8 mouse cellular contexts compared by ENCODE assay signal in the genomic region with DNA sequence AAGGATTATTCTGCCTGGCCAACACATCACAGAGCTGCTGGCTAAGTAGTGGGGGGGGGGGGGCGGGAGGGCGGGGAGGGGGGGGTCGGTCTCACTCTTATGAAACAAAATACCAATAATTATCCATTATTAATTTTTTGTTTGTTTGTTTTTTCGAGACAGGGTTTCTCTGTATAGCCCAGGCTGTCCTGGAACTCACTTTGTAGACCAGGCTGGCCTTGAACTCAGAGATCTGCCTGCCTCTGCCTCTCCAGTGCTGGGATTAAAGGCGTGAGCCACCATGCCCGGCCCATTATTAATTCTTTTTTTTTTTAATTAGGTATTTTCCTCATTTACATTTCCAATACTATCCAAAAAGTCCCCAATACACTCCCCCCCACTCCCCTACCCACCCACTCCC. TPM values are rescaled to one million over a fixed set of nuclear protein-coding genes. Genes with fewer than 3 reads are reported as not detected.
DNase-seq lines count a peak whose midpoint lies in the region; ATAC-seq and TF ChIP-seq lines count a peak whose summit lies in the region.
"Not testable (repeated sequence)": the region's sequence is repeated elsewhere in the genome, so short reads cannot be mapped to it uniquely, and the experiment has no call there.

No protein-coding gene starts in this region.

- TF ChIP-seq POLR2A in CH12.LX (IDR thresholded peaks at IDR 0.05; ENCODE audit: low read depth, low read length); olfactory bulb, adult 2 months (IDR thresholded peaks at IDR 0.05; ENCODE audit: insufficient read depth, low read depth, low read length): not testable (repeated sequence)

- H3K27me3 ChIP-seq in CH12.LX (replicated peaks); embryonic facial prominence, embryonic 12.5 days; forebrain, postnatal 0 days (ENCODE audit: insufficient read depth, low read length); hindbrain, embryonic 12.5 days; kidney, embryonic 16.5 days (ENCODE audit: insufficient read depth, low read length); liver, embryonic 13.5 days; midbrain, embryonic 11.5 days (ENCODE audit: control insufficient read depth, insufficient read depth, low read length): not testable (repeated sequence)

- H3K27ac ChIP-seq in CH12.LX (ENCODE audit: insufficient read depth, low read depth); kidney, embryonic 16.5 days (ENCODE audit: low read length); liver, embryonic 13.5 days; midbrain, embryonic 11.5 days (ENCODE audit: low read depth, low read length); olfactory bulb, adult 2 months (ENCODE audit: insufficient read depth, low read depth, low read length): not testable (repeated sequence)
- 0 out of 2 replicates have a peak overlapping the region, but pooled peaks have one; percentile 55 for H3K27ac ChIP-seq in embryonic facial prominence, embryonic 12.5 days
- 0 out of 2 replicates have a peak overlapping the region, but pooled peaks have one; percentile 35 for H3K27ac ChIP-seq in forebrain, postnatal 0 days (ENCODE audit: low read depth, low read length)
- peak overlapping the region; percentile 66; the same call in 1 of the 2 replicates for H3K27ac ChIP-seq in hindbrain, embryonic 12.5 days

- in situ Hi-C loops in CH12.LX (cut with MboI; ENCODE audit: low pct_ligation_motif_present, low pct_unique_long_range_greater_than_20kb, low sequenced_read_pairs) = not testable (repeated sequence)

- H3K4me1 ChIP-seq in CH12.LX (ENCODE audit: control insufficient read depth in 1 of 2, insufficient read depth in 2 of 2) = peaks cover 0 to 11% of the 10 kb centered on the region in 2 experiments; a peak in 2 of 4 replicates
- H3K4me1 ChIP-seq in embryonic facial prominence, embryonic 12.5 days; forebrain, postnatal 0 days (ENCODE audit: insufficient read depth); kidney, embryonic 16.5 days (ENCODE audit: insufficient read depth, low read length); midbrain, embryonic 11.5 days (ENCODE audit: control insufficient read depth, insufficient read depth, low read length); olfactory bulb, adult 2 months (ENCODE audit: control insufficient read depth, insufficient read depth, low read length): not testable (repeated sequence)
- H3K4me1 ChIP-seq in hindbrain, embryonic 12.5 days = peaks cover 14% of the 10 kb centered on the region
- peaks cover 15% of the 10 kb centered on the region for H3K4me1 ChIP-seq in liver, embryonic 13.5 days (replicated peaks)

- dilution Hi-C loops in CH12.LX (cut with MboI; ENCODE audit: extremely low pct_ligation_motif_present, extremely low pct_unique_long_range_greater_than_20kb, low sequenced_read_pairs) = not testable (repeated sequence)

- 31% methylated on average over 6 of the region's 6 CpGs for WGBS in embryonic facial prominence, embryonic 12.5 days
- 43% methylated on average over 5 of the region's 6 CpGs for WGBS in forebrain, postnatal 0 days
- 32% methylated on average over 6 of the region's 6 CpGs for WGBS in hindbrain, embryonic 12.5 days
- 30% methylated on average over 6 of the region's 6 CpGs for WGBS in kidney, embryonic 16.5 days
- 19% methylated on average over 6 of the region's 6 CpGs for WGBS in liver, embryonic 13.5 days (ENCODE audit: insufficient replicate concordance)
- WGBS in midbrain, embryonic 11.5 days = 36% methylated on average over 6 of the region's 6 CpGs
- 32% methylated on average over 6 of the region's 6 CpGs for WGBS in olfactory bulb, adult 2 months

- peaks cover 17% of the 10 kb centered on the region for H3K79me2 ChIP-seq in CH12.LX (replicated peaks; ENCODE audit: control insufficient read depth, extremely low read depth, insufficient read depth, poor library complexity, severe bottlenecking)

- peak overlapping the region; percentile 80 to 94 (median 82) for H3K4me3 ChIP-seq in CH12.LX (replicated peaks in 1 of 3; ENCODE audit: low read depth in 2 of 3, low read length in 2 of 3, poor library complexity in 1 of 3)
- H3K4me3 ChIP-seq in embryonic facial prominence, embryonic 12.5 days = peak overlapping the region; percentile 73
- peak overlapping the region; percentile 54 for H3K4me3 ChIP-seq in forebrain, postnatal 0 days (ENCODE audit: low read depth, low read length)
- H3K4me3 ChIP-seq in hindbrain, embryonic 12.5 days = peak overlapping the region; percentile 84
- peak overlapping the region; percentile 79 for H3K4me3 ChIP-seq in kidney, embryonic 16.5 days (ENCODE audit: low read length)
- H3K4me3 ChIP-seq in liver, embryonic 13.5 days (replicated peaks) = peak overlapping the region; percentile 89
- H3K4me3 ChIP-seq in midbrain, embryonic 11.5 days (ENCODE audit: low read depth, low read length) = peak overlapping the region; percentile 57
- H3K4me3 ChIP-seq in olfactory bulb, adult 2 months (ENCODE audit: insufficient read depth, low read depth, low read length) = peak overlapping the region; percentile 58

- H3K9ac ChIP-seq in CH12.LX (ENCODE audit: insufficient read depth, low read depth) = peak overlapping the region; percentile 61; the same call in 1 of the 2 replicates
- peak overlapping the region; percentile 73 for H3K9ac ChIP-seq in embryonic facial prominence, embryonic 12.5 days
- H3K9ac ChIP-seq in forebrain, postnatal 0 days = peak overlapping the region; percentile 57
- H3K9ac ChIP-seq in hindbrain, embryonic 12.5 days = peak overlapping the region; percentile 83
- peak overlapping the region; percentile 77 for H3K9ac ChIP-seq in kidney, embryonic 16.5 days (replicated peaks; ENCODE audit: low read length)
- peak overlapping the region; percentile 84; the same call in 1 of the 2 replicates for H3K9ac ChIP-seq in liver, embryonic 13.5 days
- H3K9ac ChIP-seq in midbrain, embryonic 11.5 days (ENCODE audit: low read length) = peak overlapping the region; percentile 75; the same call in 1 of the 2 replicates

- ATAC-seq in embryonic facial prominence, embryonic 12.5 days (ENCODE audit: insufficient number of reproducible peaks, insufficient read depth, low FRiP score, low TSS enrichment); forebrain, postnatal 0 days; hindbrain, embryonic 12.5 days (ENCODE audit: low FRiP score); liver, embryonic 13.5 days (ENCODE audit: low read depth): not testable (repeated sequence)
- 0 out of 2 replicates have a peak, but pooled peaks have one; percentile 10 for ATAC-seq in kidney, embryonic 16.5 days (ENCODE audit: low FRiP score, low TSS enrichment)
- ATAC-seq in midbrain, embryonic 11.5 days (ENCODE audit: low FRiP score) = peak; percentile 45; the same call in 1 of the 2 replicates

- peak overlapping the region; percentile 64; the same call in 1 of the 2 replicates for H3K4me2 ChIP-seq in CH12.LX (ENCODE audit: insufficient read depth, low read depth, poor library complexity, severe bottlenecking)
- H3K4me2 ChIP-seq in embryonic facial prominence, embryonic 12.5 days (replicated peaks) = peak overlapping the region; percentile 88
- peak overlapping the region; percentile 72 for H3K4me2 ChIP-seq in forebrain, postnatal 0 days (ENCODE audit: low read depth)
- H3K4me2 ChIP-seq in hindbrain, embryonic 12.5 days (replicated peaks) = peak overlapping the region; percentile 98
- peak overlapping the region; percentile 79 for H3K4me2 ChIP-seq in kidney, embryonic 16.5 days (replicated peaks; ENCODE audit: low read depth, low read length)
- peak overlapping the region; percentile 91 for H3K4me2 ChIP-seq in liver, embryonic 13.5 days
- H3K4me2 ChIP-seq in midbrain, embryonic 11.5 days = peak overlapping the region; percentile 93

- DNase-seq in CH12.LX (ENCODE audit: extremely low read depth); forebrain, postnatal 0 days; liver, embryonic 13.5 days; midbrain, embryonic 11.5 days (ENCODE audit: low spot score, missing footprints): not testable (repeated sequence)

- not testable (repeated sequence) for TF ChIP-seq RAD21 in CH12.LX (IDR thresholded peaks at IDR 0.05; ENCODE audit: low read depth, low read length)

- not testable (repeated sequence) for TF ChIP-seq EP300 in CH12.LX (IDR thresholded peaks at IDR 0.05; ENCODE audit: low read length)

- not testable (repeated sequence) for H3K9me3 ChIP-seq in CH12.LX (replicated peaks; ENCODE audit: low read length); embryonic facial prominence, embryonic 12.5 days; forebrain, postnatal 0 days (ENCODE audit: low read length); hindbrain, embryonic 12.5 days (replicated peaks); kidney, embryonic 16.5 days (ENCODE audit: low read length); liver, embryonic 13.5 days (replicated peaks); midbrain, embryonic 11.5 days (ENCODE audit: control insufficient read depth, low read length)

- not testable (repeated sequence) for TF ChIP-seq CTCF in CH12.LX (conservative IDR thresholded peaks at IDR 0.05 in 1 of 2, IDR thresholded peaks at IDR 0.05 in 1 of 2; ENCODE audit: low read depth in 2 of 2, low read length in 2 of 2); forebrain, postnatal 0 days (IDR thresholded peaks at IDR 0.05; ENCODE audit: low read depth); olfactory bulb, adult 2 months (IDR thresholded peaks at IDR 0.05; ENCODE audit: insufficient read depth, low read depth, low read length)

- H3K36me3 ChIP-seq in CH12.LX (replicated peaks in 1 of 2; ENCODE audit: control insufficient read depth in 1 of 2, insufficient read depth in 1 of 2, low read length in 1 of 2) = peaks cover 62 to 78% of the 10 kb centered on the region in 2 experiments
- H3K36me3 ChIP-seq in embryonic facial prominence, embryonic 12.5 days = peaks cover 65% of the 10 kb centered on the region
- peaks cover 59% of the 10 kb centered on the region for H3K36me3 ChIP-seq in forebrain, postnatal 0 days (ENCODE audit: insufficient read depth)
- H3K36me3 ChIP-seq in hindbrain, embryonic 12.5 days = peaks cover 62% of the 10 kb centered on the region
- peaks cover 59% of the 10 kb centered on the region for H3K36me3 ChIP-seq in kidney, embryonic 16.5 days (ENCODE audit: insufficient read depth, low read length)
- H3K36me3 ChIP-seq in liver, embryonic 13.5 days = peaks cover 71% of the 10 kb centered on the region
- H3K36me3 ChIP-seq in midbrain, embryonic 11.5 days (ENCODE audit: control insufficient read depth, insufficient read depth, low read length) = peaks cover 36% of the 10 kb centered on the region

RNA-seq across cellular contexts. Expression of gene Snapc4, which starts 0.4 kb away (rescaled TPM):
- 42.7 and 53.3 TPM in 2 replicates for total RNA-seq in CH12.LX (2012; rRNA removed)
- 15.3 and 18.0 TPM in 2 replicates for total RNA-seq in CH12.LX (2014; rRNA removed)
- 47.1 and 48.0 TPM in 2 replicates for polyA plus RNA-seq in CH12.LX (2012; ENCODE audit: insufficient read length, low read depth)
- 39.2 and 42.7 TPM in 2 replicates for polyA plus RNA-seq in embryonic facial prominence, embryonic 12.5 days (2016; fragmentation: Nextera tagmentation; extraction: Ambion mirVana)
- total RNA-seq in forebrain, postnatal 0 days (2014; rRNA removed) = 56.7 and 58.6 TPM in 2 replicates
- 14.9 and 19.1 TPM in 2 replicates for polyA plus RNA-seq in forebrain, postnatal 0 days (2015; fragmentation: Nextera tagmentation; extraction: Ambion mirVana)
- polyA plus RNA-seq in hindbrain, embryonic 12.5 days (2016; fragmentation: Nextera tagmentation; extraction: Ambion mirVana) = 36.2 and 37.3 TPM in 2 replicates
- polyA plus RNA-seq in kidney, embryonic 16.5 days (2015; fragmentation: Nextera tagmentation; extraction: Ambion mirVana) = 31.7 and 35.3 TPM in 2 replicates
- polyA plus RNA-seq in liver, embryonic 13.5 days (2015; fragmentation: Nextera tagmentation; extraction: Ambion mirVana) = 10.5 and 12.6 TPM in 2 replicates
- polyA plus RNA-seq in midbrain, embryonic 11.5 days (2014; fragmentation: Nextera tagmentation; extraction: Ambion mirVana) = 22.3 and 22.5 TPM in 2 replicates
- not detected in 2 replicates for polyA plus RNA-seq in olfactory bulb, adult 2 months (2012; ENCODE audit: insufficient read depth, insufficient read length, low replicate concordance, missing spikeins)

RNA-seq across cellular contexts. Expression of gene Entr1, which starts 8.2 kb away (rescaled TPM):
- 41.9 and 56.9 TPM in 2 replicates for total RNA-seq in CH12.LX (2012; rRNA removed)
- 53.8 and 62.3 TPM in 2 replicates for total RNA-seq in CH12.LX (2014; rRNA removed)
- polyA plus RNA-seq in CH12.LX (2012; ENCODE audit: insufficient read length, low read depth) = 51.9 and 57.3 TPM in 2 replicates
- polyA plus RNA-seq in embryonic facial prominence, embryonic 12.5 days (2016; fragmentation: Nextera tagmentation; extraction: Ambion mirVana) = 184 and 188 TPM in 2 replicates
- 160 and 179 TPM in 2 replicates for total RNA-seq in forebrain, postnatal 0 days (2014; rRNA removed)
- 146 and 152 TPM in 2 replicates for polyA plus RNA-seq in forebrain, postnatal 0 days (2015; fragmentation: Nextera tagmentation; extraction: Ambion mirVana)
- polyA plus RNA-seq in hindbrain, embryonic 12.5 days (2016; fragmentation: Nextera tagmentation; extraction: Ambion mirVana) = 179 and 188 TPM in 2 replicates
- polyA plus RNA-seq in kidney, embryonic 16.5 days (2015; fragmentation: Nextera tagmentation; extraction: Ambion mirVana) = 125 and 127 TPM in 2 replicates
- polyA plus RNA-seq in liver, embryonic 13.5 days (2015; fragmentation: Nextera tagmentation; extraction: Ambion mirVana) = 47.6 and 52.4 TPM in 2 replicates
- 115 and 119 TPM in 2 replicates for polyA plus RNA-seq in midbrain, embryonic 11.5 days (2014; fragmentation: Nextera tagmentation; extraction: Ambion mirVana)
- not detected in 2 replicates for polyA plus RNA-seq in olfactory bulb, adult 2 months (2012; ENCODE audit: insufficient read depth, insufficient read length, low replicate concordance, missing spikeins)

RNA-seq across cellular contexts. Expression of gene Pmpca, which starts 8.3 kb away (rescaled TPM):
- total RNA-seq in CH12.LX (2012; rRNA removed) (79.5 and 91.2 TPM in 2 replicates), CH12.LX (2014; rRNA removed) (73.3 and 74.7 TPM in 2 replicates)
- 143 and 176 TPM in 2 replicates for polyA plus RNA-seq in CH12.LX (2012; ENCODE audit: insufficient read length, low read depth)
- polyA plus RNA-seq in embryonic facial prominence, embryonic 12.5 days (2016; fragmentation: Nextera tagmentation; extraction: Ambion mirVana) = 108 and 112 TPM in 2 replicates
- 66.0 and 74.3 TPM in 2 replicates for total RNA-seq in forebrain, postnatal 0 days (2014; rRNA removed)
- 76.1 and 85.7 TPM in 2 replicates for polyA plus RNA-seq in forebrain, postnatal 0 days (2015; fragmentation: Nextera tagmentation; extraction: Ambion mirVana)
- polyA plus RNA-seq in hindbrain, embryonic 12.5 days (2016; fragmentation: Nextera tagmentation; extraction: Ambion mirVana) = 107 and 110 TPM in 2 replicates
- polyA plus RNA-seq in kidney, embryonic 16.5 days (2015; fragmentation: Nextera tagmentation; extraction: Ambion mirVana) = 122 TPM in 2 replicates
- polyA plus RNA-seq in liver, embryonic 13.5 days (2015; fragmentation: Nextera tagmentation; extraction: Ambion mirVana) = 81.5 and 93.2 TPM in 2 replicates
- polyA plus RNA-seq in midbrain, embryonic 11.5 days (2014; fragmentation: Nextera tagmentation; extraction: Ambion mirVana) = 110 and 118 TPM in 2 replicates
- polyA plus RNA-seq in olfactory bulb, adult 2 months (2012; ENCODE audit: insufficient read depth, insufficient read length, low replicate concordance, missing spikeins) = 415 TPM in 1 of 2 replicates, not detected in the other

RNA-seq across cellular contexts. Expression of gene Card9, which starts 20.2 kb away (rescaled TPM):
- total RNA-seq in CH12.LX (2012; rRNA removed) (0.42 and 0.59 TPM in 2 replicates), CH12.LX (2014; rRNA removed) (0.15 and 0.32 TPM in 2 replicates)
- polyA plus RNA-seq in CH12.LX (2012; ENCODE audit: insufficient read length, low read depth) = 0.38 and 0.44 TPM in 2 replicates
- polyA plus RNA-seq in embryonic facial prominence, embryonic 12.5 days (2016; fragmentation: Nextera tagmentation; extraction: Ambion mirVana) = 0.87 and 0.97 TPM in 2 replicates
- total RNA-seq in forebrain, postnatal 0 days (2014; rRNA removed) = 4.0 and 4.1 TPM in 2 replicates
- 0.84 and 1.8 TPM in 2 replicates for polyA plus RNA-seq in forebrain, postnatal 0 days (2015; fragmentation: Nextera tagmentation; extraction: Ambion mirVana)
- polyA plus RNA-seq in hindbrain, embryonic 12.5 days (2016; fragmentation: Nextera tagmentation; extraction: Ambion mirVana) = 0.78 and 1.1 TPM in 2 replicates
- 0.92 and 1.4 TPM in 2 replicates for polyA plus RNA-seq in kidney, embryonic 16.5 days (2015; fragmentation: Nextera tagmentation; extraction: Ambion mirVana)
- 1.2 and 1.5 TPM in 2 replicates for polyA plus RNA-seq in liver, embryonic 13.5 days (2015; fragmentation: Nextera tagmentation; extraction: Ambion mirVana)
- 0.99 and 1.1 TPM in 2 replicates for polyA plus RNA-seq in midbrain, embryonic 11.5 days (2014; fragmentation: Nextera tagmentation; extraction: Ambion mirVana)
- polyA plus RNA-seq in olfactory bulb, adult 2 months (2012; ENCODE audit: insufficient read depth, insufficient read length, low replicate concordance, missing spikeins) = not detected in 2 replicates

RNA-seq across cellular contexts. Expression of gene Inpp5e, which starts 28.1 kb away (rescaled TPM):
- total RNA-seq in CH12.LX (2012; rRNA removed) (9.6 and 12.1 TPM in 2 replicates), CH12.LX (2014; rRNA removed) (4.8 and 5.2 TPM in 2 replicates)
- 10.2 and 13.4 TPM in 2 replicates for polyA plus RNA-seq in CH12.LX (2012; ENCODE audit: insufficient read length, low read depth)
- polyA plus RNA-seq in embryonic facial prominence, embryonic 12.5 days (2016; fragmentation: Nextera tagmentation; extraction: Ambion mirVana) = 30.1 and 31.5 TPM in 2 replicates
- total RNA-seq in forebrain, postnatal 0 days (2014; rRNA removed) = 24.1 and 26.6 TPM in 2 replicates
- 8.9 and 12.6 TPM in 2 replicates for polyA plus RNA-seq in forebrain, postnatal 0 days (2015; fragmentation: Nextera tagmentation; extraction: Ambion mirVana)
- 31.4 and 35.4 TPM in 2 replicates for polyA plus RNA-seq in hindbrain, embryonic 12.5 days (2016; fragmentation: Nextera tagmentation; extraction: Ambion mirVana)
- polyA plus RNA-seq in kidney, embryonic 16.5 days (2015; fragmentation: Nextera tagmentation; extraction: Ambion mirVana) = 24.9 and 26.6 TPM in 2 replicates
- polyA plus RNA-seq in liver, embryonic 13.5 days (2015; fragmentation: Nextera tagmentation; extraction: Ambion mirVana) = 6.3 and 7.3 TPM in 2 replicates
- polyA plus RNA-seq in midbrain, embryonic 11.5 days (2014; fragmentation: Nextera tagmentation; extraction: Ambion mirVana) = 21.5 and 23.3 TPM in 2 replicates
- polyA plus RNA-seq in olfactory bulb, adult 2 months (2012; ENCODE audit: insufficient read depth, insufficient read length, low replicate concordance, missing spikeins) = not detected in 2 replicates

Comparison
In these comparisons a context has a peak if more than half of its experiments do, and no peak if none do; other contexts are left out.
1. RNA of gene Snapc4, which starts 0.4 kb away (polyA plus RNA-seq): 47.1 to 48.0 TPM in CH12.LX, 39.2 to 42.7 TPM in embryonic facial prominence, embryonic 12.5 days, 36.2 to 37.3 TPM in hindbrain, embryonic 12.5 days, 31.7 to 35.3 TPM in kidney, embryonic 16.5 days, 22.3 to 22.5 TPM in midbrain, embryonic 11.5 days, 14.9 to 19.1 TPM in forebrain, postnatal 0 days and 10.5 to 12.6 TPM in liver, embryonic 13.5 days; not detected in olfactory bulb, adult 2 months; every median in the first group is over 10 times any median in the second.
2. Peak in every context shown above with its lines, with median percentiles within 50 percentile points of each other: H3K4me2 ChIP-seq, H3K4me3 ChIP-seq and H3K9ac ChIP-seq.